Mouse (Mus musculus) C2C12 (cell line): ENCODE measurements around the gene Nras. TPM values are rescaled to one million over a fixed set of nuclear protein-coding genes. Genes with fewer than 3 reads are reported as not detected.

ENCODE experiments used
- H3K27me3 ChIP-seq: one replicate; pipeline ENCODE4 v1.6.1; 2011; ENCODE audit not compliant: control insufficient read depth, insufficient read depth, insufficient read length
- H3K36me3 ChIP-seq: one replicate; pipeline ENCODE4 v1.6.1; 2011; ENCODE audit not compliant: control insufficient read depth, insufficient read depth
- H3K4me3 ChIP-seq: one replicate; pipeline ENCODE4 v1.5.1; 2011; ENCODE audit warnings: mild to moderate bottlenecking, control low read depth; ENCODE audit not compliant: poor library complexity, insufficient read depth, severe bottlenecking
- H3K79me2 ChIP-seq: one replicate; pipeline ENCODE4 v1.6.1; 2011; ENCODE audit not compliant: control insufficient read depth, insufficient read depth
- H3K79me3 ChIP-seq: one replicate; pipeline ENCODE4 v1.6.1; 2011; ENCODE audit warnings: low read depth, control low read depth
- H3ac ChIP-seq: one replicate; pipeline ENCODE3; 2011; ENCODE audit warnings: low read depth; ENCODE audit not compliant: control insufficient read depth, insufficient read length
- CEBPB ChIP-seq: IDR thresholded peaks from one replicate; pipeline ENCODE4 v1.6.1; 2011; ENCODE audit warnings: low read depth, mild to moderate bottlenecking, control low read depth, moderate library complexity
- CTCF ChIP-seq: IDR thresholded peaks from one replicate; pipeline ENCODE4 v1.5.1; 2011; ENCODE audit not compliant: control insufficient read depth, insufficient read depth, insufficient read length
- FOSL1 ChIP-seq: IDR thresholded peaks from one replicate; pipeline ENCODE4 v1.8.0; 2011; ENCODE audit warnings: mild to moderate bottlenecking, low read length; ENCODE audit not compliant: poor library complexity, insufficient read depth, severe bottlenecking
- MAX ChIP-seq: IDR thresholded peaks from one replicate; pipeline ENCODE4 v1.6.1; 2011; ENCODE audit warnings: mild to moderate bottlenecking, control low read depth
- MYOD1 ChIP-seq: IDR thresholded peaks from one replicate; pipeline ENCODE4 v1.6.1; 2011; ENCODE audit warnings: low read depth; ENCODE audit not compliant: control insufficient read depth, insufficient read length
- MYOG ChIP-seq: IDR thresholded peaks from one replicate; pipeline ENCODE4 v1.6.1; 2011; ENCODE audit not compliant: control insufficient read depth, insufficient read length; ENCODE audit errors: extremely low read depth
- USF1 ChIP-seq: IDR thresholded peaks from one replicate; pipeline ENCODE4 v1.6.1; 2011; ENCODE audit warnings: low read depth, mild to moderate bottlenecking, control low read depth, moderate library complexity
- polyA plus RNA-seq: library from polyadenylated mRNA; unstranded; fragments of >200 nt; fragmentation: generic; extraction: Trizol; gene quantifications from one replicate; pipeline ENCODE4 v1.2.1, GENCODE M21; 2012; ENCODE audit warnings: missing spikeins

The Nras gene
- polyA plus RNA-seq, 1 experiment = 57.3 TPM

DNA sequence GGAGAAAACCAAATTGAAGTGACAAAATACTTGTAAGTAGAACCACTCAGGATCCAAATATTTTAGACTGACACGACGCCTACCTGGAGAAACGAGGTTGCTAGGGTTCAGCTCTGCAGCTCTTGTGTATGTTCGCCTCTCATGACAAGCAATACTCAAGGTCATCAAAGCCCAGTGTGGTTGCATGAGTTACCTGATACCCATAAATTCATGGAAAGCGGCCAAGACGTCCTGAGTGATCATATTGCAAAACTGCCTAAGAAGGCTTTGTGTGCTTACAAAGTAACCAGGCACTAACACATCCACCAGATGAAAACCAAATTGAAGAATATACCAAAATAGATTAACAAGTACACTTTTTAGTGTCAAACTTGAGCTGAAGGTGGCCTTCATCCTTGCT, 10.9 kb downstream of the Nras start:
- Histone ChIP-seq H3ac (no peak overlapping the region), H3K36me3 (peaks cover 60% of the 10 kb centered on the region)
- TF ChIP-seq FOSL1 = no peak
- no peak for TF ChIP-seq USF1
- no peak for TF ChIP-seq MYOG
- no peak for TF ChIP-seq CEBPB
- TF ChIP-seq MYOD1 = no peak
- TF ChIP-seq CTCF = no peak
- TF ChIP-seq MAX = no peak

GRCm38 (mm10) chr3:103073771-103074170, 15.7 kb downstream of the Nras start, which contains the start of gene Ampd1:
Gene Ampd1 (plus strand): TSS chr3:103074014.
- Histone ChIP-seq H3K4me3 (no peak within 1 kb of the TSS), H3K36me3 (peaks cover 12% of the 10 kb centered on the region), H3K79me3 (no peaks in the 10 kb centered on the region), H3K27me3 (no peaks in the 10 kb centered on the region), H3K79me2 (no peaks in the 10 kb centered on the region), H3ac (no peak within 1 kb of the TSS)
- TF ChIP-seq USF1 (no peak), FOSL1 (no peak), CTCF (no peak), CEBPB (no peak), MYOG (no peak), MYOD1 (no peak), MAX (no peak)

More for the DNA sequence above, 10.9 kb downstream of the Nras start:
- Histone ChIP-seq H3K79me3 (peaks cover 2% of the 10 kb centered on the region), H3K79me2 (no peaks in the 10 kb centered on the region), H3K4me3 (no peak overlapping the region), H3K27me3 (no peaks in the 10 kb centered on the region)

DNA sequence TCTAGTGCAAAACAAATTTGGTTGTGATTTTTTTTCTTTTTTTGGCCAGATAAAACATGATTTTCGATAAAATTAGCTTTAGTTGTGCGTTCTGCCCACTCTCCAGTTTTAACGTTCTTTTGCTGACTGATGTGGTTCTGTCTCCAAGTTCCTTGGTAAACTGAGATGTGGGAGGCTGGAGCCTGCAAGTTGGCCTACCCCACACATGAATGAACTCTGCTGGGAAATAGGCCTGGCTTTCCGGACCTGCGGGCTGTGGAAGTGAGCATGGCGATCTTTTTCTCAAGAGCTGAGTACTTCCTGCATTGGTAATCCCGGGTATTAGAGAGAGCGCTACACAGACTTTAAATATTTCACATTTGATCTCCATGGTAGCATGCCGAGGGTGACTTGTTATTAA, 17.8 kb downstream of the Nras start:
- H3K79me3 ChIP-seq = no peaks in the 10 kb centered on the region
- H3K36me3 ChIP-seq = no peaks in the 10 kb centered on the region
- no peak overlapping the region for H3ac ChIP-seq
- no peak overlapping the region for H3K4me3 ChIP-seq
- TF ChIP-seq MAX = no peak
- TF ChIP-seq MYOG = no peak
- no peak for TF ChIP-seq CTCF
- TF ChIP-seq FOSL1 = no peak
- no peak for TF ChIP-seq CEBPB
- no peak for TF ChIP-seq USF1
- no peak for TF ChIP-seq MYOD1
- H3K27me3 ChIP-seq = no peaks in the 10 kb centered on the region
- H3K79me2 ChIP-seq = no peaks in the 10 kb centered on the region

GRCm38 (mm10) chr3:103076476-103076875, 18.4 kb downstream of the Nras start:
- no peak for TF ChIP-seq USF1
- no peak for TF ChIP-seq MAX
- no peak for TF ChIP-seq MYOD1
- no peak for TF ChIP-seq CEBPB
- no peak for TF ChIP-seq FOSL1
- no peak for TF ChIP-seq MYOG

DNA sequence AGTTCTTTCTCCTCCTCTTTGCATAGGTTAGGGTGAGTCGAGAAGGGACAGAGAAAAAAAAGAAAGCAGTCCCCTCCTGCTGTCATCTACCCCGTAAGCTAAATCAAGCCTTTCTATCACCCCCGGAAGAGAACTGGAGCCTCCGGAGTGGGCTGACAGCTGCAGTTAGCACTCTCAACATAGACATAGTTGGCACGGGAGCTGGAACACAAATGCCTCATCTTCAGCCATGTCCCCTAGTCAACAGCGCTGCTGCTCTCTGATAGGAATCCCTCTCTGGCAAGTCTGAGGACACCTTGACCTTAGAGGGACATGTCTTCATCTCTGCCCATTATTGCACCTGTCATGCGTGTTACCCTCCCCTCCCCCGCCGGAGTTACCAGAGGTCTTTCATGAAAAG, 21.2 kb downstream of the Nras start:
- Histone ChIP-seq H3ac (no peak overlapping the region), H3K79me3 (no peaks in the 10 kb centered on the region), H3K79me2 (no peaks in the 10 kb centered on the region), H3K4me3 (no peak overlapping the region), H3K36me3 (no peaks in the 10 kb centered on the region), H3K27me3 (no peaks in the 10 kb centered on the region)
- TF ChIP-seq CEBPB (no peak), MYOG (no peak), CTCF (no peak), MAX (no peak), USF1 (no peak), MYOD1 (no peak), FOSL1 (no peak)

More at GRCm38 (mm10) chr3:103076476-103076875, 18.4 kb downstream of the Nras start:
- H3K4me3 ChIP-seq = no peak overlapping the region
- H3K79me3 ChIP-seq = no peaks in the 10 kb centered on the region
- H3K36me3 ChIP-seq = no peaks in the 10 kb centered on the region
- no peaks in the 10 kb centered on the region for H3K27me3 ChIP-seq
- H3ac ChIP-seq = no peak overlapping the region
- no peaks in the 10 kb centered on the region for H3K79me2 ChIP-seq

GRCm38 (mm10) chr3:103081051-103081450, 23.0 kb downstream of the Nras start:
- TF ChIP-seq CEBPB (peak; percentile 26), MAX (no peak)
- Histone ChIP-seq H3K79me3 (no peaks in the 10 kb centered on the region), H3K79me2 (no peaks in the 10 kb centered on the region), H3K4me3 (no peak overlapping the region), H3ac (no peak overlapping the region), H3K27me3 (no peaks in the 10 kb centered on the region), H3K36me3 (no peaks in the 10 kb centered on the region)
